Mouse (Mus musculus): ENCODE results near the gene 9530077C05Rik. TPM values are rescaled to one million over a fixed set of nuclear protein-coding genes. Genes with fewer than 3 reads are reported as not detected.

Gene 9530077C05Rik
- 2.0 and 2.3 TPM in 2 replicates for polyA plus RNA-seq (2012; rRNA removed)

DNA sequence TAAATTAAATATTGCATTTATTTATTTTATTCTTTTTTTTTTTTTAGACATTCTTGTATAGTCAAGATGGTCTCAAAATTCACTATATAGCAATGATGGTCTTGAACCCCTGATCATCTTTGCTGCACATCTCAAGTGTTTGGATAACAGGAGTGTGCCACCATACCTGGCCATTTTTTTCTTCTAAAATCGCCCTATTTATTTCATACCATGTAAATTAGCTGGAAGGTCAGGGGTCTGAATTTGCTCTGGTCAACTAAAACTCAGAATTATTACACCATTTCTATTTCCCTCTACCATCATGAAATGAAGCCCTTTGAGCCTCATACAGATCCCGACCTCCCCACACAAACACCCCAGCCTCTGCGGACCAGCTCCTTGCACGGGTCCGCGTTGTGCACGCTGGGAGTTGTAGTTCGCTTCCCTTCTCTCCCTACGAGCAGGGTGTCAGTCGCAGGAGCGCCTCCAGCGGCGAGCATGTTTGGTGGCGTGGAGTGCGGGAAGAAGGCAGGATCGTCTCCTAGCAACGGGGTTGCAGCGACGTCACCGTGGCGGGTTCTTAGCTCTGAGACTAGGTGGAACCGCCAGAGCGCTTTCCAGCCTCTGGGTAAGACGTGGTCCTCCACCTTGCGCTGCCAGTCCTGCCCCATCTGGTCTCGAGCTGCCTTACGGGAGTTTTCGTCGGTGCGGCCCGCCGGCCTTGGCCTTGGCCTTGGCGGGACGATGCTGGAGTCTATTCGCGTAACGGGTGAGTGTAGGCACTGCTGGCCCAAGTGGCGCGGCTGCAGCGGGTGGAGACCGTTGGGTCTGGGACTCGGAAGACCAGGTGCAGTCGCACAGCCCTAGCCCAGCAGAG is at the start of gene 9530077C05Rik:
Gene 9530077C05Rik, plus strand, starts transcription at position 512 of the 856 bp plus-strand sequence.

DNA sequence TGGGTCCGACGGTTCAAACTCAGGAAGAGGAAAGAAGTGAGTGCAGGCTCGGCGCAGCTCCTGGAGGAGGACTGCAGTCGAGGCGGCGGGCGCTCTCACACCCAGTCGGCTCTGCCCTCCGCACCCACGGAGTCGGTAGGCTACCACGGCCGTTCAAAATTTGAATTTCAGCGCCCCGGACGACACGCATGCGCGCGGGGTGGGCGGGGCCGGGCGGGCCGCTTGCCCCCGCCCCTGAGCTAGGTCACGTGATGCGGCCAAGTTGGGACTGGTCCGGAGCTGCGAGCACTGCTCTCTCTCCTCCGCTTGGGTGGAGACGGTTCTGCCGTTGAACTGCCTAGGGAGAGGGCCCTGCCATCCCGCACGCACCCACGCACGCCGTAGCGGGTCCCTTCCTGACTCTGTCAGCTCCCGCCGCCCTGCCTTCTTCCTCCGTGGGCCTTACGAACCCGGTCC is 22.3 kb upstream of the 9530077C05Rik start, which contains the start of gene Anln:
Gene Anln, minus strand, starts transcription at position 168 of the 456 bp plus-strand sequence.

DNA sequence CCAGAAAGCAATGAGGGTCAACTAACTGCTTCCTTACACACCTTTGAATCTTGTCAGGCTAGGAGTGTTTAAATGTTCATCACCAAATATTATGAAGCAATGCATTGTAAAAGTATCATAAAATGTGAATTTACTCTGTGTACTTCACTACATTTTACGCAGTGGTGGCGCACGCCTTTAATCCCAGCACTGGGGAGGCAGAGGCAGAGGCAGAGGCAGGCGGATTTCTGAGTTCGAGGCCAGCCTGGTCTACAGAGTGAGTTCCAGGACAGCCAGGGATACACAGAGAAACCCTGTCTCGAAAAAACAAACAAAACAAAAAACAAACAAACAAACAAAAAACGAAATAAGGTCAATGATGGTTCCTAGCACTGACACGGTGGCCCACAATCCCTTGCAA is 42.7 kb downstream of the 9530077C05Rik start, which contains the start of gene Gm17545:
Gene Gm17545, plus strand, starts transcription at position 301 of the 400 bp plus-strand sequence.

DNA sequence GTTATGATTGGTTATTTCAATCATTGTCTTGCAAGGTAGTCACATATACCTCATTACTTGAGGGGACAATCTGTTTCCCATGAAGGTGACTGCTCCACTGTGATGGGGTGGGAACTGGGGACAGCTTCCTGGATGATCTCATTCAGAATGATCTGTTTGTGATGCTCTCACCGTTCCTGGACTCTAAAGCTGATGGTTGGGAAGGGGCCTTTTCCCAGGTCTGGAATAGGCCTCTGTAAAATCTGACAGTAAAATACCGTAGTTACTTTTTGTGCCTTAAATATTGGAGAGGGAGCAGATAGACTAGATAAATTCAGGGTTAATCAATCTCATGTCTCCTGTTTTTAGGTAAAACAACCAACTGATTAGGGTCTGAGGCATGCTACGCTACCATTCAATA is 58.3 kb downstream of the 9530077C05Rik start, which contains the start of gene Rp9:
Gene Rp9, minus strand, starts transcription at position 101 of the 400 bp plus-strand sequence.

DNA sequence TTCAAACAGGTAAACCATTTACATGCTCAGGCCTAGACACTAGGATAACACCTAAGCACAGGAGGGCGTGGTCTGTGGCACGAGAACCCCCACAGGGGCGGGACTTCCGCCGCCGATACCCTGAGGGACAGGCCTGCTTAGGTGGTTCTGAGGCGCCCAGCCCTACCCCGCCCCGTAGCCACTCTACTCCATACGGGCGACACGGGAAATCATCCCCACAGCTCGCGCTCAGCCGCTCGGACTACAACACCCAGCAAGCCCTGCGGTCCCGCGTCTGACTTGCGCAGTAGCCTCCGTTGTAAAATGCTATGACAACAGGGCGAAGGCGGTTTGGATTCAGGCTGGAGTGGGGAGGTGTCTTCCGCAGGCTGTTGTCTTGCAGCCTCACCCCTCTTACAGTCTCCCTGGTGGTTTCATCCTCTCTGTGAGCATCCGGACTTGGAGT is 64.1 kb downstream of the 9530077C05Rik start, which contains the start of gene Bbs9:
Gene Bbs9, plus strand, starts transcription at position 292 of the 445 bp plus-strand sequence.

Other genes starting within 250 kb of the 9530077C05Rik start
- 0.05 and 0.09 TPM in 2 replicates for gene Zfp872, start 223.4 kb upstream of the 9530077C05Rik start, polyA plus RNA-seq (2012; rRNA removed)
- gene Zfp809, start 185.8 kb upstream of the 9530077C05Rik start, polyA plus RNA-seq (2012; rRNA removed): 20.5 and 21.0 TPM in 2 replicates
- 0.20 TPM in 2 replicates for gene Zfp599, start 151.6 kb upstream of the 9530077C05Rik start, polyA plus RNA-seq (2012; rRNA removed)
- gene Zfp810, start 103.9 kb upstream of the 9530077C05Rik start, polyA plus RNA-seq (2012; rRNA removed): 6.2 and 7.7 TPM in 2 replicates
- 2.6 and 3.5 TPM in 2 replicates for gene Anln, start 22.3 kb upstream of the 9530077C05Rik start, polyA plus RNA-seq (2012; rRNA removed)
- not detected in 2 replicates for gene Gm17545, start 42.8 kb downstream of the 9530077C05Rik start, polyA plus RNA-seq (2012; rRNA removed)
- gene Rp9, start 58.2 kb downstream of the 9530077C05Rik start, polyA plus RNA-seq (2012; rRNA removed): 84.5 and 122 TPM in 2 replicates
- 16.3 and 21.9 TPM in 2 replicates for gene Bbs9, start 64.2 kb downstream of the 9530077C05Rik start, polyA plus RNA-seq (2012; rRNA removed)

Data from ovary, adult 2 months (tissue).